Mouse (Mus musculus): ENCODE measurements at regions not wholly inside any gene's neighbourhood (a gene's known extent, or its start where the extent isn't known, plus 50 kb on each side); places are given as distances from the start of the nearest gene placed in this dataset.

- TF ChIP-seq POLR2A (IDR thresholded peaks at IDR 0.05; ENCODE audit: insufficient read depth, low read length), result no peak
- no peak for TF ChIP-seq CTCF (IDR thresholded peaks at IDR 0.05; ENCODE audit: low read depth, low read length)
Observed at GRCm38 (mm10) chr2:75000368-75000796, 174.8 kb downstream of the Mtx2 start.
